Mouse (Mus musculus) liver, embryonic 18 days (tissue): Measurements from ENCODE around the gene Eif3c. TPM values are rescaled to one million over a fixed set of nuclear protein-coding genes. Genes with fewer than 3 reads are reported as not detected.

ENCODE experiments used
- polyA plus RNA-seq: library from polyadenylated mRNA; depleted of rRNA; stranded (reverse); fragments of >200 nt; gene quantifications from 2 replicates; pipeline ENCODE4 v1.2.3, GENCODE M21; 2012; rRNA removed

Gene Eif3c
- polyA plus RNA-seq: 49.9 and 50.0 TPM in 2 replicates

DNA sequence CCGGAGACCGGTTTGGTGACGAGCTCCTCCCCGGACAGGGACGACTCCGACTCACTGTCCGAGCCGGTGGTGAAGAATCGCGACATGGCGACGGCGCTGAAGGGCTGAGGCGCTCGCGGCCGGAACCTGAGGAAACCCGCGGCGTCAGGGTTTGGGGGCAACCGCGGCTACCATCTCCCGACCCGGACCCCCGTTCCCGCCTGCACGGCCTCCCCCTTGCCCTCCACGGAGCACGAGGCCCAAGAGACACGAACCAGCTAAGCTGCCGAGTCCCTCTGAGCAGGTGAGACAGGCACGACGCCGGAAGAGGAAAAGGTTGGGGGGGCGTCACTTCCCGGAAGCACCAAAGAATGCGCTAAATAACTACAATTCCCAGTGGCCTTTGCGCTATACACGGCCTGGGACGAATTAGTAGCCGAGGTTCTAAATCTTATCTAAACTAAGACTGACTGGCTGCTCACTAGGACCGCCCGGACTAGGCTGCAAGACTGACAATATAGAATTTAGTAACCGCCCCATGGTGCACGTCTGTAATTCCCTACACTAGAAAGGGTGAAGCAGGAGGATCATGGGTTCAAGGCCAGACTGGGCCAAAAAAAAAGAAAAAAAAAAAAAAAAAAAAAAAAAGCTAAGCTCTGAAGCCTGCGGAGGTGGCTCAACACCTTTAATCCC is at the start of gene Eif3c:
TSS of gene Eif3c (minus strand) at position 318 of the 672 bp plus-strand sequence.

DNA sequence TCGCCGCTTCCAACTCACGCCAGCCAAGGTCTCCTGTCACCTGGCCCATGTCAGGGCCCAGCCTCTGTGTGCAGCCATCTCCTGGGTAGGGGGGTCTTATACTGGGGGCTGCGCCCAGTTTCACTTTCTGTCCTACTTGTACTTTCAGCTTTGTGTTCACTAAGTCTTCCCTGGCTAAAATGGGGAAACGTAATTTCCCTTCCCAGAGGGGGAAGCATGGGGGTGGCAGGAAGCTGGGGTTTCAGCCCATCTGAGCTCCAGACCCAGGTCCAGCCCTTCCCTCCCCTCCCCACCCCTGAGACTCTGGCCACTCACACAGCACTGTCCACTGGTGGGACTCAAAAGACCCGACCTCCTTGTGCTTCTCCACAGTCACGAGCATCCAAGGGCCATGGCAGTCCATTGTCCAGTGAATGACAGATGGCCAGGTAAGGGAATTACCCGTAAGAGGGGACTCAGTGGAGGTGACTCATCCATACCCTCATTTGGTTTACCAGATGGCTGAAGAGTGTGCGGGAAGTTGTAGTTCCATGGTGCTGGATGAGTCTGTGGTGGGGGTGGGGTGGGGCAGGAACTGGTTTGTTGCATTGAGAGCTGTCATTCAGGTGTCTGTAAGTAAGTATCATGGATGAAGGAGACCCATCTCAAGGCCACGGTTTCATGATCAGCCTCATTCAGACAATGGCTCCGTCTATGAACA is 28.8 kb upstream of the Eif3c start, which contains the start of gene Il27:
TSS of gene Il27 (minus strand) at position 80 of the 700 bp plus-strand sequence.

DNA sequence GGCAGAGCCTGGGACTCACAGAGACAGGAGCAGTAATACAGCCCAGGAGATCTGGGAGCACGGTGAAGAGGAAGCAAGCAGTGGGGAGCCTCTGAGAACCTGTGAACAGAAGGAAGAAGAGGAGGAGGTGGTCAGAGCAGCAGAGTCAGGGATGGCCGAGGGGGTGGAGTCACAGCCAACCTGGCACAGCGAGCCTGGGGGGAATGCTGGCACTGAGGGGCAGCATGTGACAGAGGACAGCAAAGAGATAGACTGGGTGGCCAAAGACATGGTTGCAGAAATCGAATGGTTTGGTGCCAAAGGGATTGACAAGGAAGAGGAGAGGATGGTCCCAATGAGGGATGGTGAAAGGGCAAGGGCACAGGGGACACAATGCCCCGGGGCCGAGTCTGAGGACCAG is 19.5 kb upstream of the Eif3c start, which contains the start of gene Cln3:
TSS of gene Cln3 (minus strand) at position 101 of the 400 bp plus-strand sequence.

DNA sequence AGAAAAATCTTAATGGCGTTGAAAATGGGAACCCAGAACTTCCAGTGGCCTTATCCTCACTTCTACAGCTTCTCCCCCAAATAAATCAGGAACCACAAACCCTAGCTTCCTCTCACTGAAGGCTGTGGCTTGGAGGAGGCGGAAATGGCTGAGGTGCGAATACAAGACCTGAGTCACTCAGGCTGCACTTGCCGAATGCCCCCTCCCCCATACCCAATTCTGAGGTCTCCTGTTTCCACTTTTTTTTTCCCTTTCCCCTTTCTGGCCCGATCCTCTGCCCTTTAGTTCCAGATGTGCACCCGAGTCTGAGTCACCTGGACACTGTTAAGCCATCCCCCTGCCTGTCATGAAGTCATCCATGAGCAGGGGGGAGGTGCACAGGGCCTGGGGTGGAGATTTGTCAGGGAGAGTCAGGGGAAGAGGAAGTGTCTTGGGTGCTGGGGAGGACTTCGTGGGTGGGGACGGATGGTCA is 18.3 kb upstream of the Eif3c start, which contains the start of gene Apobr:
TSS of gene Apobr (plus strand) at position 437 of the 472 bp plus-strand sequence.

DNA sequence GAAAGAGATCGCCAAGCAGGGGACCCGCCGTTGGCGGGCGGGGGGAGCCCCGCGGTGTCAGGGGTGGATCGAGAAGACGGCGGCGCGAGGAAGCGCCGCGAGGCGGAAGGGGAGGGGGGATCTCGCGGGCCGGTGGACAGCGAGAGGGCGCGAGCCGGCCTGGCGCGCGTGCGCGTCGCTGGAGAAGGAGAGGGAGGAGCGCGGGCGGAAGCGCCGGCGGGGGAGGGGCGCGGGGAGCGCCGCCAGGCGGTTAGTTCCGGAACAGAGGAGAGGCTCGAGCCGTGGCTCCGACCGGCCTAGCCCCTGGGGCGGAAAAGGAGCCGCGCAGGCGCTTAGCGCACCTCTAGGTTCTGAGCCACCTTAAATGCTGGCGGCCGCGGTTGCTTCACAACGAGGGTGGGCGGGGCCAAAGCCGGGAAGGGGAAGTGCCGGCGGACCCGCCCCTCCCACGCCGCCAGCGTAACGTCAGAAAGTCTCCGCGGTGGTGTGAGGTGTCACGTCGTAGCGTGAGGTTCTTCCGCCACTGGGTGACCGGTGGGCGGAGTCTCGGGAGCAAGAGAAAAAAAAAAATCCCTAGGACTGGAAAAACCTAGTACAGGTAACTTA is 62.8 kb downstream of the Eif3c start, which contains the start of gene Atxn2l:
TSS of gene Atxn2l (minus strand) at position 165 of the 606 bp plus-strand sequence.

Other genes starting within 250 kb of the Eif3c start
- 7.4 and 7.7 TPM in 2 replicates for gene Lat, start 196.8 kb downstream of the Eif3c start, polyA plus RNA-seq
- 28.2 and 28.3 TPM in 2 replicates for gene Spns1, start 189.0 kb downstream of the Eif3c start, polyA plus RNA-seq
- 4.7 and 5.4 TPM in 2 replicates for gene Nfatc2ip, start 169.7 kb downstream of the Eif3c start, polyA plus RNA-seq
- gene Cd19, start 151.5 kb downstream of the Eif3c start, polyA plus RNA-seq: 6.5 and 8.9 TPM in 2 replicates
- 6.4 and 6.5 TPM in 2 replicates for gene Rabep2, start 137.7 kb downstream of the Eif3c start, polyA plus RNA-seq
- 0.16 and 0.67 TPM in 2 replicates for gene Atp2a1, start 103.3 kb downstream of the Eif3c start, polyA plus RNA-seq
- gene Sh2b1, start 91.0 kb downstream of the Eif3c start, polyA plus RNA-seq: 17.2 and 21.4 TPM in 2 replicates
- 66.4 and 78.6 TPM in 2 replicates for gene Tufm, start 79.0 kb downstream of the Eif3c start, polyA plus RNA-seq
- 25.1 and 32.3 TPM in 2 replicates for gene Atxn2l, start 63.0 kb downstream of the Eif3c start, polyA plus RNA-seq
- gene Apobr, start 18.5 kb upstream of the Eif3c start, polyA plus RNA-seq: 4.2 and 5.8 TPM in 2 replicates
- 17.9 and 19.2 TPM in 2 replicates for gene Cln3, start 19.4 kb upstream of the Eif3c start, polyA plus RNA-seq
- gene Il27, start 28.5 kb upstream of the Eif3c start, polyA plus RNA-seq: 0.17 and 0.31 TPM in 2 replicates
- 10.2 and 11.1 TPM in 2 replicates for gene Nupr1, start 64.5 kb upstream of the Eif3c start, polyA plus RNA-seq
- 17.2 and 19.9 TPM in 2 replicates for gene Sgf29, start 82.9 kb upstream of the Eif3c start, polyA plus RNA-seq
- gene Sult1a1, start 110.0 kb upstream of the Eif3c start, polyA plus RNA-seq: 166 and 169 TPM in 2 replicates
- gene Bola2, start 129.0 kb upstream of the Eif3c start, polyA plus RNA-seq: 25.7 and 39.5 TPM in 2 replicates
- 5.9 and 7.2 TPM in 2 replicates for gene Slx1b, start 129.4 kb upstream of the Eif3c start, polyA plus RNA-seq
- gene Coro1a, start 141.4 kb upstream of the Eif3c start, polyA plus RNA-seq: 105 and 119 TPM in 2 replicates
- 44.6 and 47.3 TPM in 2 replicates for gene Mapk3, start 193.2 kb upstream of the Eif3c start, polyA plus RNA-seq
- gene Gdpd3, start 199.9 kb upstream of the Eif3c start, polyA plus RNA-seq: 3.1 and 4.0 TPM in 2 replicates
- 84.2 and 96.1 TPM in 2 replicates for gene Ypel3, start 210.5 kb upstream of the Eif3c start, polyA plus RNA-seq
- 1.6 TPM in 2 replicates for gene Tbx6, start 215.1 kb upstream of the Eif3c start, polyA plus RNA-seq
- 70.6 and 72.5 TPM in 2 replicates for gene Ppp4c, start 226.1 kb upstream of the Eif3c start, polyA plus RNA-seq
- gene Fam57b, start 231.3 kb upstream of the Eif3c start, polyA plus RNA-seq: 0.75 and 1.6 TPM in 2 replicates